Mouse (Mus musculus) cerebellum, postnatal 14 days (tissue): ENCODE measurements around the gene Rtel1.

Source experiments
- DNase-seq, 2 experiments: peaks; one replicate each; pipeline ENCODE4 v3.0.0; 2021; ENCODE audit warnings: mixed read lengths in 2 of 2

Rtel1 gene

GRCm38 (mm10) chr2:181319248-181320102 lies at the start of gene Rtel1:
Rtel1 (plus strand) TSS chr2:181319739.
- peak; percentile 90 to 91 for DNase-seq

GRCm38 (mm10) chr2:181272092-181272491 lies 47.4 kb upstream of the Rtel1 start:
- no peak for DNase-seq

- no peak for DNase-seq
Observed at GRCm38 (mm10) chr2:181273829-181274228, 45.7 kb upstream of the Rtel1 start.

GRCm38 (mm10) chr2:181274639-181275038 lies 44.9 kb upstream of the Rtel1 start:
- DNase-seq: no peak

- no peak for DNase-seq
Observed at GRCm38 (mm10) chr2:181276766-181277165, 42.8 kb upstream of the Rtel1 start.

GRCm38 (mm10) chr2:181277866-181278265 lies 41.7 kb upstream of the Rtel1 start:
- DNase-seq: no peak

- no peak for DNase-seq
Observed at GRCm38 (mm10) chr2:181279968-181280367, 39.6 kb upstream of the Rtel1 start.

GRCm38 (mm10) chr2:181286629-181287337 lies 32.8 kb upstream of the Rtel1 start:
- DNase-seq: no peak

GRCm38 (mm10) chr2:181287338-181287957 lies 32.1 kb upstream of the Rtel1 start:
- peak; percentile 91 to 92 for DNase-seq

GRCm38 (mm10) chr2:181287958-181288350 lies 31.6 kb upstream of the Rtel1 start, which contains the start of gene Gmeb2:
Gmeb2 (minus strand) TSS chr2:181288035.
- DNase-seq: peak; percentile 94 to 95

GRCm38 (mm10) chr2:181288691-181289090 lies 30.8 kb upstream of the Rtel1 start:
- no peak for DNase-seq

- DNase-seq: no peak
Observed at GRCm38 (mm10) chr2:181290937-181291336, 28.6 kb upstream of the Rtel1 start.

GRCm38 (mm10) chr2:181302041-181302440 lies 17.5 kb upstream of the Rtel1 start:
- no peak for DNase-seq

- no peak for DNase-seq
Observed at GRCm38 (mm10) chr2:181304944-181305343, 14.6 kb upstream of the Rtel1 start.

GRCm38 (mm10) chr2:181307144-181307804 lies 12.3 kb upstream of the Rtel1 start:
- DNase-seq: peak; percentile 67 to 80

GRCm38 (mm10) chr2:181312435-181312834 lies 7.1 kb upstream of the Rtel1 start:
- no peak for DNase-seq

GRCm38 (mm10) chr2:181313006-181313343 lies 6.6 kb upstream of the Rtel1 start:
- DNase-seq: peak in 1 of 2 experiments; percentile 15

GRCm38 (mm10) chr2:181313344-181314079 lies 6.0 kb upstream of the Rtel1 start:
- DNase-seq: peak; percentile 71 to 76

GRCm38 (mm10) chr2:181314080-181314810 lies 5.3 kb upstream of the Rtel1 start, which contains the start of gene Stmn3:
Stmn3 (minus strand) TSS chr2:181314500.
- peak; percentile 90 to 92 for DNase-seq

- DNase-seq: no peak
Observed at GRCm38 (mm10) chr2:181320103-181320499, 562 bp downstream of the Rtel1 start.

GRCm38 (mm10) chr2:181322136-181322535 lies 2.6 kb downstream of the Rtel1 start:
- DNase-seq: no peak
